Mouse (Mus musculus): ENCODE data around the gene Gngt2.

- TF ChIP-seq EP300 (IDR thresholded peaks at IDR 0.05; ENCODE audit: low read depth), result no peak
- no peak for TF ChIP-seq CTCF (IDR thresholded peaks at IDR 0.05; ENCODE audit: low read depth)
Observed at GRCm38 (mm10) chr11:95789451-95789891, 47.5 kb upstream of the Gngt2 start.

Measured in heart, postnatal 0 days (tissue).